Mouse (Mus musculus) CH12.LX (cell line): Measurements from ENCODE around the gene Gtf2h4. TPM values are rescaled to one million over a fixed set of nuclear protein-coding genes. Genes with fewer than 3 reads are reported as not detected.
A peak's percentile ranks its signal among the peaks of the same experiment; 100 is the strongest.

Source experiments
- DNase-seq: peaks from one replicate; pipeline ENCODE4 v3.0.0-alpha.2; 2013; ENCODE audit errors: extremely low read depth
- H3K27ac ChIP-seq: 2 replicates; pipeline ENCODE4 v1.5.1; 2012; ENCODE audit warnings: low read depth, mild to moderate bottlenecking, control low read depth, moderate library complexity; ENCODE audit not compliant: insufficient read depth
- H3K27me3 ChIP-seq: replicated peaks from 2 replicates; pipeline ENCODE3; 2012; ENCODE audit warnings: inconsistent platforms
- H3K36me3 ChIP-seq, 2 experiments: replicated peaks in 1 of 2; 2 replicates each; pipeline versions ENCODE3 to v1.6.1; 2012; ENCODE audit warnings: inconsistent platforms in 1 of 2, low read length in 1 of 2, mild to moderate bottlenecking in 1 of 2, mixed read lengths in 1 of 2, moderate library complexity in 1 of 2; ENCODE audit not compliant: control insufficient read depth in 1 of 2, insufficient read depth in 1 of 2
- H3K4me1 ChIP-seq, 2 experiments: 2 replicates each; pipeline ENCODE4 v1.6.1; 2012; ENCODE audit warnings: inconsistent platforms in 1 of 2, moderate library complexity in 1 of 2; ENCODE audit not compliant: insufficient read depth in 2 of 2, control insufficient read depth in 1 of 2
- H3K4me2 ChIP-seq: 2 replicates; pipeline ENCODE4 v1.6.1; 2012; ENCODE audit warnings: low read depth, mild to moderate bottlenecking, control low read depth; ENCODE audit not compliant: poor library complexity, insufficient read depth, severe bottlenecking
- H3K4me3 ChIP-seq, 3 experiments: fragments of 150-350 bp in 1 of 3; sonication (generic) in 1 of 3; replicated peaks in 1 of 3; 2 replicates each; pipeline versions ENCODE3 to v1.5.1; 2011 to 2012; ENCODE audit warnings: low read depth in 2 of 3, low read length in 2 of 3, mild to moderate bottlenecking in 2 of 3, moderate library complexity in 2 of 3, control low read depth in 1 of 3, improper control_type of control experiment in 1 of 3, inconsistent platforms in 1 of 3, mixed read lengths in 1 of 3; ENCODE audit not compliant: poor library complexity in 1 of 3
- H3K79me2 ChIP-seq: replicated peaks from 2 replicates; pipeline ENCODE4 v1.6.1; 2012; ENCODE audit warnings: mild to moderate bottlenecking, moderate library complexity; ENCODE audit not compliant: control insufficient read depth, poor library complexity, insufficient read depth, severe bottlenecking; ENCODE audit errors: extremely low read depth
- H3K9ac ChIP-seq: 2 replicates; pipeline ENCODE4 v1.6.1; 2012; ENCODE audit warnings: low read depth, mild to moderate bottlenecking, control low read depth, moderate library complexity; ENCODE audit not compliant: insufficient read depth
- H3K9me3 ChIP-seq: replicated peaks from 2 replicates; pipeline ENCODE3; 2012; ENCODE audit warnings: low read length, inconsistent platforms, mixed read lengths
- CHD1 ChIP-seq: IDR thresholded peaks from 2 replicates; pipeline ENCODE4 v1.6.1; 2012; ENCODE audit warnings: low read depth, low read length, improper control_type of control experiment, inconsistent platforms
- CTCF ChIP-seq, 2 experiments: IDR thresholded peaks in 1 of 2; conservative IDR thresholded peaks in 1 of 2; 2 replicates each; pipeline ENCODE4 v1.5.1; 2011 to 2012; ENCODE audit warnings: low read depth in 2 of 2, low read length in 2 of 2, improper control_type of control experiment in 1 of 2, inconsistent platforms in 1 of 2, mild to moderate bottlenecking in 1 of 2, moderate library complexity in 1 of 2
- E2F4 ChIP-seq: IDR thresholded peaks from 2 replicates; pipeline ENCODE4 v1.6.1; 2011; ENCODE audit warnings: low read depth, low read length, improper control_type of control experiment; ENCODE audit not compliant: insufficient replicate concordance
- HCFC1 ChIP-seq: IDR thresholded peaks from 2 replicates; pipeline ENCODE4 v1.6.1; 2012; ENCODE audit warnings: low read depth, mild to moderate bottlenecking, inconsistent platforms, low read length, improper control_type of control experiment
- JUN ChIP-seq: IDR thresholded peaks from 2 replicates; pipeline ENCODE4 v1.6.1; 2011; ENCODE audit warnings: low read depth, mild to moderate bottlenecking, low read length, improper control_type of control experiment, moderate library complexity; ENCODE audit not compliant: insufficient read depth
- KAT2A ChIP-seq: IDR thresholded peaks from 2 replicates; pipeline ENCODE4 v1.6.1; 2012; ENCODE audit warnings: low read length, improper control_type of control experiment, inconsistent platforms; ENCODE audit not compliant: insufficient replicate concordance
- MAX ChIP-seq: IDR thresholded peaks from 2 replicates; pipeline ENCODE4 v1.6.1; 2011; ENCODE audit warnings: low read length, improper control_type of control experiment
- MAZ ChIP-seq: IDR thresholded peaks from 2 replicates; pipeline ENCODE4 v1.6.1; 2012; ENCODE audit warnings: low read depth, mild to moderate bottlenecking, inconsistent platforms, low read length, improper control_type of control experiment, moderate library complexity
- MXI1 ChIP-seq: IDR thresholded peaks from 2 replicates; pipeline ENCODE4 v1.6.1; 2011; ENCODE audit warnings: mild to moderate bottlenecking, low read depth, low read length, improper control_type of control experiment
- NRF1 ChIP-seq: IDR thresholded peaks from 2 replicates; pipeline ENCODE4 v1.6.1; 2014; ENCODE audit warnings: low read depth, mild to moderate bottlenecking, inconsistent platforms, low read length, improper control_type of control experiment, moderate library complexity
- PAX5 ChIP-seq: IDR thresholded peaks from 2 replicates; pipeline ENCODE4 v1.6.1; 2012; ENCODE audit warnings: low read length, inconsistent platforms, mixed read lengths
- POLR2AphosphoS2 ChIP-seq: IDR thresholded peaks from 2 replicates; pipeline ENCODE4 v1.6.1; 2011; ENCODE audit warnings: low read depth, low read length, improper control_type of control experiment
- RAD21 ChIP-seq: IDR thresholded peaks from 2 replicates; pipeline ENCODE4 v1.6.1; 2011; ENCODE audit warnings: low read depth, mild to moderate bottlenecking, low read length, improper control_type of control experiment, moderate library complexity
- SIN3A ChIP-seq: IDR thresholded peaks from 2 replicates; pipeline ENCODE4 v1.6.1; 2012; ENCODE audit warnings: low read length, improper control_type of control experiment, inconsistent platforms
- TBP ChIP-seq: conservative IDR thresholded peaks from 2 replicates; pipeline ENCODE4 v1.6.1; 2011; ENCODE audit warnings: low read depth, low read length, improper control_type of control experiment
- TCF12 ChIP-seq: IDR thresholded peaks from 2 replicates; pipeline ENCODE4 v1.6.1; 2014; ENCODE audit warnings: low read depth, mild to moderate bottlenecking, inconsistent platforms, low read length, improper control_type of control experiment
- UBTF ChIP-seq: IDR thresholded peaks from 2 replicates; pipeline ENCODE4 v1.6.1; 2012; ENCODE audit warnings: low read depth, mild to moderate bottlenecking, inconsistent platforms, low read length, improper control_type of control experiment, moderate library complexity
- ZC3H11A ChIP-seq: IDR thresholded peaks from 2 replicates; pipeline ENCODE4 v1.6.1; 2012; ENCODE audit warnings: low read depth, mild to moderate bottlenecking, inconsistent platforms, low read length, improper control_type of control experiment
- ZMIZ1 ChIP-seq: IDR thresholded peaks from 2 replicates; pipeline ENCODE4 v1.6.1; 2012; ENCODE audit warnings: low read depth, mild to moderate bottlenecking, inconsistent platforms, low read length, improper control_type of control experiment
- dilution Hi-C: fragments of 300-500 bp; cut with MboI; formaldehyde crosslinking; loops from 2 replicates; pipeline ENCODE4 v1.14.3; 2020; ENCODE audit warnings: low sequenced_read_pairs; ENCODE audit not compliant: extremely low pct_unique_long_range_greater_than_20kb, extremely low pct_ligation_motif_present
- in situ Hi-C: fragments of 300-500 bp; cut with MboI; formaldehyde crosslinking; loops from 3 replicates; pipeline ENCODE4 v1.14.3; 2019; ENCODE audit warnings: low sequenced_read_pairs, low pct_ligation_motif_present, low pct_unique_long_range_greater_than_20kb, mixed read lengths
- polyA plus RNA-seq: library from polyadenylated mRNA; unstranded; fragments of >175 nt; gene quantifications from 2 replicates; pipeline ENCODE4 v1.2.1, GENCODE M21; 2012; ENCODE audit warnings: low read depth; ENCODE audit not compliant: insufficient read length
- total RNA-seq, 2 experiments: library from RNA; depleted of rRNA; stranded (reverse); fragments of 300-350 nt in 1 of 2; fragments of >200 nt in 1 of 2; gene quantifications; 2 replicates each; pipeline ENCODE4 v1.2.3; 2012 to 2014

Gtf2h4 gene
- total and polyA plus RNA-seq, 3 experiments: 40.0 to 55.7 (median 40.7) TPM

DNA sequence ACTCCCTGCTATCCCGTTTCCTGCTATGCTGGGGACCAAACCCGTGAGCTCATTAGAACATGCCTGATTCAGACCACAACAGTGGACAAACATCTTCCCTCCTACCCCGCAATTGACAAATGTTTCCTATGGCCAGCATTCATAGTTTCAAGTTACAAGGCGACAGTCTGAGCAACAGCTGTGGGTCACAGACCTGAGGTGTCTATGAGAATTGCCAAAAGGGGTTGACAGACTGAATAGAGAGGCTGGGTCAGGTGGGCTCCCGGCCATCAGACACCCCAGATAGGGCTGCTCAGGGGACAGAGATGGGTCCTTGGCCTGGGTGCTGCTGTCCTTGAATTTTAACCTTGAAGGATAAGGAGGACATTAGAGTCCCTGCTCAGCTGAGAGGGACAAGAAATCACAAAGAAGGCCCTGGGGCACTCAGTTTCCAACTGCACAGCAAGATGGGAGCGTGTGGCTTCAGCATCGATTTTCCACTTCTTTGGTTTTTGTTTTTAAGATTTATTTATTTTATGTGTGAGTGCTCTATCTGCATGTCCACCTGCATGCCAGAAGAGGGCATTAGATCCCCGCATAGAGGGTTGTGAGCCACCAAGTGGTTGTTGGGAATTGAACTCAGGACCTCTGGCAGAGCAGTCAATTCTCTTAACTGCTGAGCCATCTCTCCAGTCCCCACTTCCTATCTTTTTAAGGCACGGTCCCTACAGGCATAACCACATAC, 46.2 kb upstream of the Gtf2h4 start:
- Histone ChIP-seq H3K36me3 (no peaks in the 10 kb centered on the region), H3K9me3 (peaks cover 7% of the 10 kb centered on the region), H3K79me2 (no peaks in the 10 kb centered on the region), H3K4me1 (no peaks in the 10 kb centered on the region), H3K27me3 (peaks cover 35% of the 10 kb centered on the region), H3K27ac (no peak overlapping the region), H3K4me3 (no peak overlapping the region)
- in situ Hi-C loops: no loop called here
- dilution Hi-C loops: no loop called here
- no peak for TF ChIP-seq RAD21
- no peak for TF ChIP-seq UBTF
- TF ChIP-seq E2F4: no peak
- TF ChIP-seq CTCF (conservative IDR thresholded peaks at IDR 0.05 in 1 of 2, IDR thresholded peaks at IDR 0.05 in 1 of 2; ENCODE audit: low read depth in 2 of 2, low read length in 2 of 2): peak in 1 of 2 experiments; percentile 31; a peak in 2 of 4 replicates
- no peak for TF ChIP-seq ZC3H11A
- TF ChIP-seq POLR2AphosphoS2: no peak
- TF ChIP-seq HCFC1: no peak
- no peak for TF ChIP-seq ZMIZ1
- TF ChIP-seq, all 38 proteins: peak for 1
- H3K4me2 ChIP-seq: no peak overlapping the region
- DNase-seq: no peak
- no peak overlapping the region for H3K9ac ChIP-seq

DNA sequence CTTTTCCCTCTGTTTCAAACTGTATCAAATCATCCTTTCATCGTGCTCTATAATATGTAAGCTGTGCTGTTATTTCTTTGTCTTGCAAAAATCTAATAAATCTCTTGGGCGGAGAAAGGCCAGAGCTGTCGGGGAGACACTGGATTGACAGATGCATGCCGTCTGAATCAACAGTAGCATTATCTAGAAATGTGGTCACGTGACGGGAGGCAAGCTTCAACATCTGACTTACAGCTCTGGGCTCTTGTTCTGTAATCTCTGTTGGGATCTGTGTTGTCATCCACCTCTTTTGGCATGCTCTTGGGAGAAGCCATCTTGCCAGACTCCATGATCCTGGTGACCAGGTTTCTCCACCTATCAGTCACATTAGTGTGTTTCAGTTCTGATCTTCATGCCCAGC, 43.5 kb upstream of the Gtf2h4 start:
- no peaks in the 10 kb centered on the region for H3K4me1 ChIP-seq
- no peaks in the 10 kb centered on the region for H3K36me3 ChIP-seq
- H3K4me2 ChIP-seq: no peak overlapping the region
- no peak overlapping the region for H3K9ac ChIP-seq
- in situ Hi-C loops (no loop called here), dilution Hi-C loops (no loop called here)
- peaks cover 7% of the 10 kb centered on the region for H3K9me3 ChIP-seq
- peaks cover 22% of the 10 kb centered on the region for H3K27me3 ChIP-seq
- no peak overlapping the region for H3K4me3 ChIP-seq
- no peak for DNase-seq
- no peak overlapping the region for H3K27ac ChIP-seq
- no peaks in the 10 kb centered on the region for H3K79me2 ChIP-seq
- TF ChIP-seq JUN (no peak), KAT2A (no peak), CHD1 (no peak), PAX5 (no peak), ZMIZ1 (no peak), MAX (no peak), UBTF (no peak), MAZ (no peak), MXI1 (no peak), NRF1 (no peak), TBP (no peak), TCF12 (no peak), SIN3A (no peak), E2F4 (no peak)
